Mouse (Mus musculus) stomach, postnatal 0 days (tissue): ENCODE measurements at regions not wholly inside any gene's neighbourhood (a gene's known extent, or its start where the extent isn't known, plus 50 kb on each side); places are given as distances from the start of the nearest gene placed in this dataset.

Source experiments
- ATAC-seq: fragments of 200-750 bp; cut with Nextera tagmentation; 2 replicates; pipeline ENCODE4 v1.8.0; 2017; ENCODE audit not compliant: low FRiP score, low TSS enrichment
- DNase-seq: peaks from one replicate; pipeline ENCODE4 v3.0.0-alpha.2; 2016; ENCODE audit warnings: low spot score
- H3K27ac ChIP-seq: fragments of 300-500 bp; sonication (generic); replicated peaks from 2 replicates; pipeline ENCODE4 v1.5.1; 2014; ENCODE audit warnings: mild to moderate bottlenecking, control low read depth
- H3K27me3 ChIP-seq: fragments of 300-500 bp; sonication (generic); 2 replicates; pipeline ENCODE4 v1.6.1; 2014; ENCODE audit warnings: low read length; ENCODE audit not compliant: control insufficient read depth, insufficient read depth
- H3K36me3 ChIP-seq: fragments of 300-500 bp; sonication (generic); 2 replicates; pipeline ENCODE4 v1.6.1; 2014; ENCODE audit warnings: low read length, mixed read lengths; ENCODE audit not compliant: control insufficient read depth, insufficient read depth
- H3K4me1 ChIP-seq: fragments of 300-500 bp; sonication (generic); replicated peaks from 2 replicates; pipeline ENCODE4 v1.6.1; 2014; ENCODE audit warnings: antibody characterized with exemption; ENCODE audit not compliant: control insufficient read depth, insufficient read depth
- H3K4me2 ChIP-seq: fragments of 300-500 bp; sonication (generic); replicated peaks from 2 replicates; pipeline ENCODE4 v1.6.1; 2014; ENCODE audit warnings: low read depth, mild to moderate bottlenecking, control low read depth, moderate library complexity
- H3K4me3 ChIP-seq: fragments of 300-500 bp; sonication (generic); 2 replicates; pipeline ENCODE4 v1.5.1; 2014; ENCODE audit warnings: low read depth, low read length, control low read depth
- H3K9ac ChIP-seq: fragments of 300-500 bp; sonication (generic); 2 replicates; pipeline ENCODE4 v1.6.1; 2014; ENCODE audit warnings: mild to moderate bottlenecking, low read length, control low read depth, mixed read lengths
- H3K9me3 ChIP-seq: fragments of 300-500 bp; sonication (generic); 2 replicates; pipeline ENCODE4 v1.6.1; 2016; ENCODE audit warnings: low read length; ENCODE audit not compliant: control insufficient read depth
- CTCF ChIP-seq: IDR thresholded peaks from 2 replicates; pipeline ENCODE4 v1.5.1; 2016; ENCODE audit warnings: antibody characterized with exemption, low read depth, mild to moderate bottlenecking, moderate library complexity
- EP300 ChIP-seq: optimal IDR thresholded peaks from 2 replicates; pipeline ENCODE3; 2016; ENCODE audit warnings: antibody characterized with exemption
- WGBS: fragments of 180-500 bp; shearing (Covaris S2); extraction: QIAGEN DNeasy Blood & Tissue Kit; methylation state at CpG from one replicate; pipeline ENCODE4 v1.1.7; 2014; 5-methylcytosine and 5-hydroxymethylcytosine counted together

DNA sequence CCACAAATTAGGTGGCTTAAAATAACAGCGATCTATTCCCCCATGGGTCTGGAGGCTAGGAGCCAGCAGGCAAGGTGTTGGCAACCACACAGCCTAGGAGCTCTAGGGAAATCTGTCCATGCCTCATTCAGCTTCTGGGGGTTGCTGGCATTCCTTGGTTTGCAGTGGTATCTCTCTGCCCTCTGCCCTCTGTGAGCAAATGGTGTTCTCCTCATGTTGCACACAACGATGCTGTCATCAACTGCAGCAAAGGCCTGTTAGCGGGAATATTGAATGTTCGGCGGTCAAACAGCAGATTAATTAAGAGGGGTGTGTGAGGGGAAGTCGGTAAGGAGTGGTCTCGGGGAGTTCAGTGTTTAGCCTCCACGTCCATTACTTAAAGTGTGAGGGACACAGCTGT, 262.7 kb upstream of the Pabpc6 start:
- Histone ChIP-seq H3K27ac (no peak overlapping the region), H3K36me3 (no peaks in the 10 kb centered on the region), H3K9me3 (no peaks in the 10 kb centered on the region), H3K4me2 (no peak overlapping the region), H3K27me3 (no peaks in the 10 kb centered on the region), H3K4me1 (no peaks in the 10 kb centered on the region), H3K4me3 (no peak overlapping the region), H3K9ac (no peak overlapping the region)
- DNase-seq (no peak), ATAC-seq (no peak)
- 73% methylated on average over 8 of the region's 8 CpGs for WGBS
- no peak for TF ChIP-seq EP300
- no peak for TF ChIP-seq CTCF

- TF ChIP-seq EP300 = no peak
- TF ChIP-seq CTCF = no peak
- DNase-seq = no peak
- Histone ChIP-seq H3K4me3 (no peak overlapping the region), H3K27ac (no peak overlapping the region), H3K4me2 (no peak overlapping the region), H3K9me3 (no peaks in the 10 kb centered on the region), H3K4me1 (no peaks in the 10 kb centered on the region), H3K36me3 (no peaks in the 10 kb centered on the region), H3K9ac (no peak overlapping the region), H3K27me3 (no peaks in the 10 kb centered on the region)
- no peak for ATAC-seq
- WGBS = 78% methylated on average over 6 of the region's 6 CpGs
Measured at GRCm38 (mm10) chr17:9931526-9931925, 262.0 kb upstream of the Pabpc6 start.

GRCm38 (mm10) chr17:9929448-9930088, 260.1 kb upstream of the Pabpc6 start:
- H3K36me3 ChIP-seq = no peaks in the 10 kb centered on the region
- ATAC-seq (no peak), DNase-seq (no peak)
- no peaks in the 10 kb centered on the region for H3K27me3 ChIP-seq
- no peaks in the 10 kb centered on the region for H3K4me1 ChIP-seq
- H3K9ac ChIP-seq = no peak overlapping the region
- no peak overlapping the region for H3K27ac ChIP-seq
- H3K4me2 ChIP-seq = no peak overlapping the region
- H3K9me3 ChIP-seq = no peaks in the 10 kb centered on the region
- TF ChIP-seq EP300 = no peak
- no peak for TF ChIP-seq CTCF
- H3K4me3 ChIP-seq = no peak overlapping the region
- 85% methylated on average over 8 of the region's 8 CpGs for WGBS

- no peak overlapping the region for H3K4me3 ChIP-seq
- no peak for DNase-seq
- no peak overlapping the region for H3K9ac ChIP-seq
- no peaks in the 10 kb centered on the region for H3K36me3 ChIP-seq
- H3K4me2 ChIP-seq = no peak overlapping the region
- H3K27ac ChIP-seq = no peak overlapping the region
- H3K9me3 ChIP-seq = no peaks in the 10 kb centered on the region
- no peak for TF ChIP-seq EP300
- TF ChIP-seq CTCF = no peak
- H3K27me3 ChIP-seq = no peaks in the 10 kb centered on the region
- no peaks in the 10 kb centered on the region for H3K4me1 ChIP-seq
- no peak for ATAC-seq
- WGBS = 47% methylated on average over 8 of the region's 8 CpGs
Measured at GRCm38 (mm10) chr17:9927724-9928123, 258.2 kb upstream of the Pabpc6 start.

DNA sequence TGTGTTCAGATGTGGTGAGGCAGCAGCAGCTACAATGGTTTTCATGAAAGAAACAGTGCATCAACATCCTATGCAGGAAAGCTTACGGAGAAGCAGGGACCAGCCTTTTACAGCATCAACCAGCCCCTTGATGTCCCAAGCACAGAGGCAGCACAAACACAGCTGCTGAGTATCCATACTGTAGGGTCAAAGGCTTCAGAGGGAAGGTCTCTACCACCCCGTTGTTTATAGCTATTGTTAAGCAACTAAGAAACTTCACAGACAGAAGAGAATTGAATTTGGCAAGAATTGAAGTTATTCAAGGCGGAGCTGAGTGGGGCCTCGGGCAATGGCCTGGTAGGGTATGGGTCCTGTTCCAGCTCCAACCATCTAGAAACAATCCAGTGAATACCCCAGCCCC, 256.8 kb upstream of the Pabpc6 start:
- Histone ChIP-seq H3K27ac (no peak overlapping the region), H3K4me2 (no peak overlapping the region), H3K36me3 (no peaks in the 10 kb centered on the region), H3K27me3 (no peaks in the 10 kb centered on the region), H3K4me1 (no peaks in the 10 kb centered on the region), H3K4me3 (no peak overlapping the region), H3K9ac (no peak overlapping the region), H3K9me3 (no peaks in the 10 kb centered on the region)
- 55% methylated on average over 4 of the region's 4 CpGs for WGBS
- TF ChIP-seq CTCF (no peak), EP300 (no peak)
- ATAC-seq = no peak
- no peak for DNase-seq

GRCm38 (mm10) chr17:9921326-9921725, 251.8 kb upstream of the Pabpc6 start:
- H3K4me2 ChIP-seq = no peak overlapping the region
- no peaks in the 10 kb centered on the region for H3K36me3 ChIP-seq
- H3K27me3 ChIP-seq = no peaks in the 10 kb centered on the region
- no peak overlapping the region for H3K4me3 ChIP-seq
- WGBS = 95% methylated on average over 2 of the region's 2 CpGs
- H3K9ac ChIP-seq = no peak overlapping the region
- ATAC-seq = no peak
- H3K27ac ChIP-seq = no peak overlapping the region
- H3K4me1 ChIP-seq = no peaks in the 10 kb centered on the region
- TF ChIP-seq CTCF = no peak
- TF ChIP-seq EP300 = no peak
- DNase-seq = no peak
- no peaks in the 10 kb centered on the region for H3K9me3 ChIP-seq
